Mouse (Mus musculus) hindbrain, embryonic 15.5 days (tissue): ENCODE measurements around the gene Lpin3. TPM values are rescaled to one million over a fixed set of nuclear protein-coding genes. Genes with fewer than 3 reads are reported as not detected.
A peak's percentile ranks its signal among the peaks of the same experiment; 100 is the strongest.

Experiments
- ATAC-seq: fragments of 200-750 bp; cut with Nextera tagmentation; 2 replicates; pipeline ENCODE4 v1.8.0; 2017; ENCODE audit warnings: low read depth, moderate number of reproducible peaks, moderate TSS enrichment; ENCODE audit not compliant: low FRiP score
- H3K27ac ChIP-seq: fragments of 300-500 bp; sonication (generic); replicated peaks from 2 replicates; pipeline ENCODE4 v1.5.1; 2015; ENCODE audit warnings: mild to moderate bottlenecking, inconsistent platforms
- H3K27me3 ChIP-seq: fragments of 300-500 bp; sonication (generic); 2 replicates; pipeline ENCODE4 v1.6.1; 2015; ENCODE audit warnings: control low read depth, inconsistent platforms
- H3K36me3 ChIP-seq: fragments of 300-500 bp; sonication (generic); 2 replicates; pipeline ENCODE4 v1.6.1; 2015; ENCODE audit warnings: control low read depth, inconsistent platforms
- H3K4me1 ChIP-seq: fragments of 300-500 bp; sonication (generic); replicated peaks from 2 replicates; pipeline ENCODE4 v1.6.1; 2015; ENCODE audit warnings: control low read depth, inconsistent platforms
- H3K4me2 ChIP-seq: fragments of 300-500 bp; sonication (generic); 2 replicates; pipeline ENCODE4 v1.6.1; 2015; ENCODE audit warnings: moderate library complexity, mild to moderate bottlenecking, inconsistent platforms
- H3K4me3 ChIP-seq: fragments of 300-500 bp; sonication (generic); 2 replicates; pipeline ENCODE4 v1.5.1; 2015; ENCODE audit warnings: mild to moderate bottlenecking, inconsistent platforms
- H3K9ac ChIP-seq: fragments of 300-500 bp; sonication (generic); 2 replicates; pipeline ENCODE4 v1.6.1; 2015; ENCODE audit warnings: inconsistent platforms
- H3K9me3 ChIP-seq: fragments of 300-500 bp; sonication (generic); 2 replicates; pipeline ENCODE4 v1.6.1; 2016; ENCODE audit warnings: control low read depth, inconsistent platforms
- WGBS: fragments of 180-500 bp; shearing (Covaris S2); methylation state at CpG from one replicate; pipeline ENCODE4 v1.1.7; 2015; 5-methylcytosine and 5-hydroxymethylcytosine counted together
- polyA plus RNA-seq: library from polyadenylated mRNA; unstranded; fragments of >200 nt; fragmentation: Nextera tagmentation; extraction: Ambion mirVana; gene quantifications from 2 replicates; pipeline ENCODE4 v1.2.1, GENCODE M21; 2015

Gene Lpin3
- polyA plus RNA-seq, 1 experiment from 2014 or later, result 0.61 TPM

- peaks cover 11% of the 10 kb centered on the region for H3K4me1 ChIP-seq
- H3K9me3 ChIP-seq, result no peaks in the 10 kb centered on the region
- no peak for ATAC-seq
- H3K27ac ChIP-seq, result no peak overlapping the region
- H3K4me3 ChIP-seq, result no peak overlapping the region
- peaks cover 7% of the 10 kb centered on the region for H3K27me3 ChIP-seq
- 83% methylated on average over 5 of the region's 5 CpGs for WGBS
- H3K36me3 ChIP-seq, result no peaks in the 10 kb centered on the region
- no peak overlapping the region for H3K9ac ChIP-seq
- no peak overlapping the region for H3K4me2 ChIP-seq
Observed at GRCm38 (mm10) chr2:160891045-160891444, 10.6 kb downstream of the Lpin3 start.

DNA sequence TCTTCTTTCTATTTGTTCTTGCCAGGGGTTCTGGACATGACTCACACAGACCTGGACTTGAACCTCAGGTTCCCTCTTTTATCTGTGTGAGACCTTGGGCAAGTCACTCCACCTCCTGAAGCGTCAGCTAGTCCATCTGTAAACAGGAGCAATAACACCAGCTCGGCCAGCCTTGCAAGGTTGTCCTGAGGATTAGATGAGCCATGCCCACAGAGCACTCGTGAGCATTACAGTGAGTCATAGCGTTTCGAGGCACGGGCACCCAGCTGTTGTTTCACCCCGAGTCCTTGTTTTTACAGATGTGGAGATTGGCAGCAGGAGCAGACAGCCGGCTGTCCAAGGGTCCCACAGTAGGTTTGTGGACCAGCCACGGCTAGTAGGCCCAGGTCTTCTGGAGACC, 11.2 kb downstream of the Lpin3 start:
- Histone ChIP-seq H3K27ac (no peak overlapping the region), H3K4me3 (no peak overlapping the region), H3K9me3 (no peaks in the 10 kb centered on the region), H3K4me1 (peaks cover 11% of the 10 kb centered on the region), H3K27me3 (peaks cover 7% of the 10 kb centered on the region), H3K9ac (no peak overlapping the region), H3K36me3 (no peaks in the 10 kb centered on the region), H3K4me2 (no peak overlapping the region)
- 86% methylated on average over 9 of the region's 9 CpGs for WGBS
- no peak for ATAC-seq

- ATAC-seq, result no peak
- no peaks in the 10 kb centered on the region for H3K36me3 ChIP-seq
- no peak overlapping the region for H3K4me3 ChIP-seq
- 86% methylated on average over 7 of the region's 7 CpGs for WGBS
- H3K9me3 ChIP-seq, result no peaks in the 10 kb centered on the region
- no peak overlapping the region for H3K27ac ChIP-seq
- no peak overlapping the region for H3K9ac ChIP-seq
- H3K4me1 ChIP-seq, result no peaks in the 10 kb centered on the region
- H3K4me2 ChIP-seq, result no peak overlapping the region
- no peaks in the 10 kb centered on the region for H3K27me3 ChIP-seq
Observed at GRCm38 (mm10) chr2:160901656-160902412, 21.4 kb downstream of the Lpin3 start.

DNA sequence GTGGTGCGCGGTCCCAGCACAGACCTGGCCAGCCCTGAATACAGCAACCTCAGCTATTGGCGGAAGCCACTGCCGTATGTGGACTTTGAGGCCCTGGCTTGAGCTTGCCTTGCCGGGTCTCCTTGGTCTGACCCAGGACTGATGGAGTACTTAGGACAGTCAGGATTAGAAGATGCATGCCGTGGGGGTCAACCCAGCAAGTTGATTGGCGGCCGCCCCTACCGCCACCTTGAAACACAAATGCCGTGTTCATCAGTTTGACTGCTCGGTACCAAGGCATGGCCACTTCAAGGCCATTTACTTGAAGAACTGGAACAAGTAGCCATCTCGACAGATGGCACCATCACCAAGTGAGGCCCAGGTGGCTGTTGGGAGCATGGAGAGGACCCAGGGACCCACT, 24.8 kb downstream of the Lpin3 start:
- H3K27me3 ChIP-seq, result peaks cover 9% of the 10 kb centered on the region
- no peaks in the 10 kb centered on the region for H3K4me1 ChIP-seq
- no peak overlapping the region for H3K4me2 ChIP-seq
- no peaks in the 10 kb centered on the region for H3K9me3 ChIP-seq
- no peak overlapping the region for H3K27ac ChIP-seq
- no peak for ATAC-seq
- no peaks in the 10 kb centered on the region for H3K36me3 ChIP-seq
- H3K4me3 ChIP-seq, result no peak overlapping the region
- WGBS, result 96% methylated on average over 12 of the region's 12 CpGs
- no peak overlapping the region for H3K9ac ChIP-seq

DNA sequence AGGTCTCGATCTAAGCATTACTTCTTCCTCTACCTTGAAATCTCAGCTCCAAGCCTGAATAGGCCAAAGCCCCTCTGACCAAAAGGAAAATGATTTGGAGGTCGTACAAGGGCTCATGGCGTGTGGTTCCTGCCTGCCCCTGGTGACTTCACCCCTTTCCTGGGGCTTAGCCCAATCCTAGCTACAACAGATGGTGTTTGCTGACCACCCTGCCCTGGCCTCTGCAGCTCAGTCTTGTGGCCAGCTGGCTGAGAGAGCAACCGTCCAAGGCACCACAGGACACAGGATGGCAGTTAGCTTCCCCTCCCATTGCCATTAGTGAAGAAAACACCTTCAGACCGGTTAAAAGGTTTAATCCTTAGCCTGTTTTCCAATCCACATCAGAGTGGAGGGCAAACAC, 25.6 kb downstream of the Lpin3 start:
- H3K27me3 ChIP-seq, result peaks cover 17% of the 10 kb centered on the region
- no peak overlapping the region for H3K9ac ChIP-seq
- WGBS, result 76% methylated on average over 5 of the region's 5 CpGs
- H3K4me2 ChIP-seq, result no peak overlapping the region
- H3K27ac ChIP-seq, result no peak overlapping the region
- H3K9me3 ChIP-seq, result no peaks in the 10 kb centered on the region
- 0 out of 2 replicates have a peak, but pooled peaks cover under 1% of the 10 kb centered on the region for H3K4me1 ChIP-seq
- ATAC-seq, result no peak
- no peak overlapping the region for H3K4me3 ChIP-seq
- no peaks in the 10 kb centered on the region for H3K36me3 ChIP-seq

GRCm38 (mm10) chr2:160908607-160909006, 28.1 kb downstream of the Lpin3 start:
- ATAC-seq, result no peak
- WGBS, result 68% methylated on average over 18 of the region's 18 CpGs

DNA sequence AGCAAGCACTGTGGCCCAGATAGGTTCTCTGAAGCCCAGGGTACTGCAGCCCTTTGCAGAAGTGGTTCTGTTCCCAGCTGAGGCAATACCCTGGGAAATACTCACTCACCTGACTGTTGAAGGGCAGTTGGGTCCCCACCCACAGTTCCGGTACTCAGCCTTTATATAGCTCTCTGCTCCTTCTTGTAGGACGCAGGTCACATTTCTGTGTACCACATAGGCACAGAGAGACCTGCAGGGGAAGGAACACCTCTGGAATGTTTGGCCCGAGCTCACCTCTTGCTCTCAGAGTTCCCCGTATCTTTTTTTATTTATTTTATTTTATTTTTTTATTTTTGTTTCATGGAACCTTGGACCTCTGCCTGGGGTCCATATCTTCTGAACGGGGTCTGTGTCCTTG, 30.2 kb downstream of the Lpin3 start:
- H3K36me3 ChIP-seq, result no peaks in the 10 kb centered on the region
- no peaks in the 10 kb centered on the region for H3K9me3 ChIP-seq
- H3K4me3 ChIP-seq, result no peak overlapping the region
- peaks cover 14% of the 10 kb centered on the region for H3K4me1 ChIP-seq
- 90% methylated on average over 5 of the region's 5 CpGs for WGBS
- no peak overlapping the region for H3K27ac ChIP-seq
- peaks cover 51% of the 10 kb centered on the region for H3K27me3 ChIP-seq
- no peak for ATAC-seq
- H3K9ac ChIP-seq, result no peak overlapping the region
- no peak overlapping the region for H3K4me2 ChIP-seq

More at GRCm38 (mm10) chr2:160908607-160909006, 28.1 kb downstream of the Lpin3 start:
- Histone ChIP-seq H3K4me2 (no peak overlapping the region), H3K4me3 (no peak overlapping the region), H3K9me3 (no peaks in the 10 kb centered on the region), H3K4me1 (peaks cover 14% of the 10 kb centered on the region), H3K27ac (no peak overlapping the region), H3K36me3 (no peaks in the 10 kb centered on the region), H3K9ac (no peak overlapping the region), H3K27me3 (peaks cover 40% of the 10 kb centered on the region)

DNA sequence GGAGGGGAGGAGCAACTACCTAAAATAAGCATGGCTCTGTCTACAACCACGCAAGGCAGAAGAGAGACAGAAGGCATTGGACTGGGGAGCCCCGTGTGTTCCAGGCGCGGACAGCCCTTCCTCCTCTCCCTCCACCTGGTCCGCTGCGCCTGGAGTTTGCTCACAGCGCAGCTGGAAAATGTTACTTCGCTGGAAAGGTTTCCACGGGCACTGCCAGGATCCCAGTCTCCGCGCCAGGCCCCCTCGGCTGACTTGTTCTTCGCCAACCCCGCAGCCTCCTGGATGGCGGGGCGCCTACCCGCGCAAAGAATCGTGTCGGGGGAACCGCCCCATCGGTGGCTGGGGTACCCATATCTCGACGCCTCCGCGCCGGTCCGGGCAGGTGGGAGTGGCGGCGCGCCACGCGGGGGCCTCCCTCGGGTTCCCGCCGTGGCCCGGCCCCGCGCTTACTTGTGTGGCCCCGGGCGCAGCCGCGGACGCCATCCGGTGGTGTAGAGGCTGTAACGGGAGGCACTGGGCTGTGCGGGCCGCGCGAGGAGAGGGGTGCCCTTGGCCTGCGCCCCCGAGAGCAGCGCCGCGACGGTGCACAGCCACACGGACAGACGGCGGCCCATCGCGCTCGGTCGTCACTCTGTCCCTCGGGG, 31.2 kb downstream of the Lpin3 start:
- no peak overlapping the region for H3K27ac ChIP-seq
- H3K9me3 ChIP-seq, result no peaks in the 10 kb centered on the region
- ATAC-seq, result peak; percentile 49; the same call in 1 of the 2 replicates
- WGBS, result 1% methylated on average over 50 of the region's 64 CpGs
- H3K4me2 ChIP-seq, result peak overlapping the region; percentile 89
- peaks cover 51% of the 10 kb centered on the region for H3K27me3 ChIP-seq
- no peaks in the 10 kb centered on the region for H3K36me3 ChIP-seq
- peak overlapping the region; percentile 28; the same call in 1 of the 2 replicates for H3K9ac ChIP-seq
- H3K4me1 ChIP-seq, result peaks cover 14% of the 10 kb centered on the region
- peak overlapping the region; percentile 45 for H3K4me3 ChIP-seq

GRCm38 (mm10) chr2:160912231-160912671, 31.8 kb downstream of the Lpin3 start, which contains the start of gene Emilin3:
Gene Emilin3, minus strand, starts transcription at chr2:160912328.
- Histone ChIP-seq H3K27me3 (peaks cover 51% of the 10 kb centered on the region), H3K27ac (no peak within 1 kb of the TSS), H3K4me3 (peak within 1 kb of the TSS; percentile 45), H3K4me1 (peaks cover 14% of the 10 kb centered on the region), H3K36me3 (no peaks in the 10 kb centered on the region), H3K4me2 (peak within 1 kb of the TSS; percentile 89), H3K9me3 (no peaks in the 10 kb centered on the region), H3K9ac (peak within 1 kb of the TSS; percentile 28; the same call in 1 of the 2 replicates)
- ATAC-seq, result no peak
- WGBS, result 2% methylated on average over 43 of the region's 46 CpGs

GRCm38 (mm10) chr2:160914656-160915055, 34.2 kb downstream of the Lpin3 start:
- Histone ChIP-seq H3K9ac (no peak overlapping the region), H3K27ac (no peak overlapping the region), H3K4me2 (no peak overlapping the region), H3K27me3 (peaks cover 48% of the 10 kb centered on the region), H3K36me3 (no peaks in the 10 kb centered on the region), H3K9me3 (no peaks in the 10 kb centered on the region), H3K4me3 (no peak overlapping the region), H3K4me1 (peaks cover 14% of the 10 kb centered on the region)
- 86% methylated on average over 9 of the region's 9 CpGs for WGBS
- no peak for ATAC-seq

DNA sequence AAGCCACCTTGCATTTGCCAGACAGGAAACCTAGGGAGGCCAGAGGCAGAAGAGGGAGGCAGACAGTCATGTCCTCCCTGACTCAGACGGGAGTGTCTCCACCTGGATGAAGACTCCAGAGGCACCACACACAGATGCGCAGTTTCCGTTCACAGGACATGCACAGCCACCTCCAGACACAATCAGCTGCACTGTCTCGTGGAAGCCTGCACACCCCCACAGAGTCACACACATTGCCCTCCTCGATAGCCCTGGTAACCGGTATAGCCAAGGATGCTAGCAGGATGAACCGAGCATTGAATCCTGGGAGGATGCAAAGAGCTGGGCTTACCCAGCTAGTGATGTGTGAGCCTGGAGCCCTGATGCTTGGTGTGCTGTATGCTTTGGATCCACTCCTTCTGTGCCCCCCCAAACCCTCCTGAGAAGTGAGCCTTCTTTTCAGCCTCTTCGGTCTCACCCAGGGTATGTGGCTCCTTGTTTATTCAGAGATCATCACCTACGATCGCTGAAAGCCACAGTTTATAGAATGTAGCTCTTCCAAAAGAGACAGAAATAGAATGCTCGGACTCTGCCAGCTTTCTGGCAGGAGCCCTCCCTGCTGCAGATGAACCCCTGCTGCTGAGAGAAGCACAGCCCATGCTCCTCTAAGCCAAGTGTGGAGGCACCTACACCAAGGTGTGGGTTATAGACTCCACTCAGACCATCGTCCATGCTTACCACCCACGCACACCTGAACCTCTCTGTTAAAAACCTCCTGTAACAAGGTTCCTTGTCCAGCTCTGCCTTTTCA, 35.5 kb downstream of the Lpin3 start:
- WGBS, result 74% methylated on average over 13 of the region's 13 CpGs
- no peaks in the 10 kb centered on the region for H3K9me3 ChIP-seq
- H3K9ac ChIP-seq, result no peak overlapping the region
- H3K27me3 ChIP-seq, result peaks cover 35% of the 10 kb centered on the region
- H3K27ac ChIP-seq, result no peak overlapping the region
- ATAC-seq, result no peak
- H3K4me1 ChIP-seq, result peaks cover 14% of the 10 kb centered on the region
- no peaks in the 10 kb centered on the region for H3K36me3 ChIP-seq
- H3K4me3 ChIP-seq, result no peak overlapping the region
- H3K4me2 ChIP-seq, result no peak overlapping the region

GRCm38 (mm10) chr2:160916714-160917113, 36.2 kb downstream of the Lpin3 start:
- peaks cover 28% of the 10 kb centered on the region for H3K27me3 ChIP-seq
- no peak overlapping the region for H3K4me3 ChIP-seq
- 55% methylated on average over 8 of the region's 8 CpGs for WGBS
- no peaks in the 10 kb centered on the region for H3K9me3 ChIP-seq
- H3K27ac ChIP-seq, result no peak overlapping the region
- no peak overlapping the region for H3K4me2 ChIP-seq
- no peak overlapping the region for H3K9ac ChIP-seq
- no peak for ATAC-seq
- peaks cover 8% of the 10 kb centered on the region for H3K4me1 ChIP-seq
- no peaks in the 10 kb centered on the region for H3K36me3 ChIP-seq
